Mouse (Mus musculus): Measurements from ENCODE around the gene Polr3h. TPM values are rescaled to one million over a fixed set of nuclear protein-coding genes. Genes with fewer than 3 reads are reported as not detected.

The Polr3h gene
- total RNA-seq, 4 experiments from 2014 or later, result 7.2 to 10.2 (median 8.2) TPM

- no peak for DNase-seq (ENCODE audit: low spot score in 2 of 2)
Measured at GRCm38 (mm10) chr15:81847161-81847560, 78.9 kb downstream of the Polr3h start.

GRCm38 (mm10) chr15:81846755-81847154 lies 79.3 kb downstream of the Polr3h start:
- no peak for DNase-seq (ENCODE audit: low spot score in 2 of 2)

DNA sequence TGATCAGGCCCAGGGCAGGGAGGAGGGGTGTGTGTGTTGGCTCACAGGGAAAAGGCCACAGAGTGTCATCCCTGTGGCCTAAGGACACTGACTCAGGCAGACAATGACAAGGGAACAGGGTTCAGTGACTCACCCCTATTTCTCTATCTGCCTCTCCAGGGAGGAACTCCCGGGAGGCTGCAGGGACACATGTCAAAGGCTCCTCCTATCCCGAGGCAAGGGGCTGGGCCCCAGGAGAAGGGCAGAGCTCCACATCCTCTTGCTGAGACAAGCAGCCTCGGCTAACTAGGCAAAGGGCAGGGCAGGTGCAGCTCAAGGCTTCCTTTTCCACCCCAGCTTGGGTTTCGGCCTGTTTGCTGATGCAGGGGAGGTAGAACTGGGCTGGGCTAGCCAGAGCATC lies 80.3 kb downstream of the Polr3h start:
- DNase-seq (ENCODE audit: low spot score in 2 of 2), result peak; percentile 80 to 87

- DNase-seq (ENCODE audit: low spot score in 2 of 2), result no peak
Measured at GRCm38 (mm10) chr15:81845033-81845625, 80.9 kb downstream of the Polr3h start.

GRCm38 (mm10) chr15:81842275-81842674 lies 83.8 kb downstream of the Polr3h start:
- DNase-seq (ENCODE audit: low spot score in 2 of 2), result no peak

DNA sequence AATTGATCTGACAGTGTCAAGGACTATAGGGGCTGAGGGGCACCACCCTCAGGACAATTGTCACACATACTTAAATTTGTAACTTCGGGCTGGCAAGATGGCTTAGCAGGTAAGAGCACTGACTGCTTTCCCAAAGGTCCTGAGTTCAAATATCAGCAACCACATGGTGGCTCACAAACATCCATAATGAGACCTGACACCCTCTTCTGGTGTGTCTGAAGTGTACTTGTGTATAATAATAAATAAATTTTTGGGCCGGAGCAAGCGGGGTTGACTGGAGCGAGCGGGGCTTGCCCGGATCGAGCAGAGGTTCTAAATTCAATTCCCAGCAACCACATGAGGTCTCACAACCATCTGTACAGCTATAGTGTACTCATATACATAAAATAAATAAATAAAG lies 85.7 kb downstream of the Polr3h start:
- DNase-seq (ENCODE audit: low spot score in 2 of 2), result no peak

- DNase-seq (ENCODE audit: low spot score in 2 of 2), result peak; percentile 95 to 97
Measured at GRCm38 (mm10) chr15:81839634-81840033, 86.4 kb downstream of the Polr3h start.

- DNase-seq (ENCODE audit: low spot score in 2 of 2), result no peak
Measured at GRCm38 (mm10) chr15:81838554-81839235, 87.3 kb downstream of the Polr3h start.

Other genes with a start within 250 kb of the Polr3h start
- 1 to 10 TPM in 3 of 4 experiments, under 1 TPM in 1; 0.73 to 1.3 (median 1.1) TPM for gene Chadl, start 229.0 kb downstream of the Polr3h start, total RNA-seq (2022)
- gene Zc3h7b, start 181.2 kb downstream of the Polr3h start, total RNA-seq (2022), result 10 to 100 TPM; 29.2 to 37.7 (median 33.5) TPM
- gene Rangap1, start 180.7 kb downstream of the Polr3h start, total RNA-seq (2022), result 10 to 100 TPM; 23.5 to 24.3 (median 23.6) TPM
- 100 to 1,000 TPM; 191 to 229 (median 196) TPM for gene Tef, start 123.8 kb downstream of the Polr3h start, total RNA-seq (2022)
- 100 to 1,000 TPM; 111 to 127 (median 125) TPM for gene Tob2, start 67.4 kb downstream of the Polr3h start, total RNA-seq (2022)
- gene Phf5a, start 54.3 kb downstream of the Polr3h start, total RNA-seq (2022), result 10 to 100 TPM; 39.0 to 44.3 (median 39.3) TPM
- 1,000 to 10,000 TPM; 1,068 to 1,166 (median 1,137) TPM for gene Aco2, start 53.9 kb downstream of the Polr3h start, total RNA-seq (2022)
- gene Csdc2, start 10.5 kb upstream of the Polr3h start, total RNA-seq (2022), result 1 to 10 TPM in 2 of 4 experiments, under 1 TPM in 2; 0.67 to 1.9 (median 0.90) TPM
- 10 to 100 TPM; 15.6 to 17.9 (median 15.9) TPM for gene Pmm1, start 34.7 kb upstream of the Polr3h start, total RNA-seq (2022)
- not detected for gene 1700029P11Rik, start 54.3 kb upstream of the Polr3h start, total RNA-seq (2022)
- gene Xrcc6, start 61.6 kb upstream of the Polr3h start, total RNA-seq (2022), result 10 to 100 TPM; 20.6 to 24.5 (median 24.2) TPM
- gene Desi1, start 107.6 kb upstream of the Polr3h start, total RNA-seq (2022), result 10 to 100 TPM; 14.9 to 18.4 (median 17.5) TPM
- gene Snu13, start 121.4 kb upstream of the Polr3h start, total RNA-seq (2022), result 10 to 100 TPM; 44.8 to 55.5 (median 51.4) TPM
- gene 4930407I10Rik, start 132.9 kb upstream of the Polr3h start, total RNA-seq (2022), result not detected
- not detected for gene Mei1, start 143.8 kb upstream of the Polr3h start, total RNA-seq (2022)
- 10 to 100 TPM in 2 of 4 experiments, 1 to 10 TPM in 2; 6.8 to 14.2 (median 8.6) TPM for gene Ccdc134, start 201.7 kb upstream of the Polr3h start, total RNA-seq (2022)
- 10 to 100 TPM in 1 of 4 experiments, 1 to 10 TPM in 3; 8.4 to 11.5 (median 9.7) TPM for gene Srebf2, start 220.9 kb upstream of the Polr3h start, total RNA-seq (2022)